Mouse (Mus musculus): ENCODE results near the gene Zcwpw1.
"Not testable (repeated sequence)": the region's sequence is repeated elsewhere in the genome, so short reads cannot be mapped to it uniquely, and the experiment has no call there.

Gene Zcwpw1

DNA sequence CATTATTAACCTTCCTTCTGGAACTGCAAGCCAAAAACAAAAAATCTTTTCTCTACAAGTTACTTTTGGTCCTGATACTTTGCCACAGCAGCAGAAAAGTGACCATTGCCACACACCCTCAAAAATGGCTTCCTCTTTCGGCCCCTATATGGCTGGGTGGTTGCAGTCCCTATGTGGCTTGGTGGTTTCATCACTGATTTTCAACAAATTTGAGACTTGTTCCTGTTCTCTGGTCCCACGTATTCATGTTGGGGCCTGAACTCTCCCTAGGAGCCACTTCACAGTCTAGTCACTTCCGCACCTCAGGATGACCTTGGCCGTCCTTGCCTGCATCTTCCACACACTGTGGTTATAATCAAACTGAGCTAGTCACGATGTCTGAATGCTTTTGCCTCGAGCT lies 41.1 kb downstream of the Zcwpw1 start:
- no peak for ATAC-seq (ENCODE audit: insufficient number of reproducible peaks, low FRiP score, low TSS enrichment)

DNA sequence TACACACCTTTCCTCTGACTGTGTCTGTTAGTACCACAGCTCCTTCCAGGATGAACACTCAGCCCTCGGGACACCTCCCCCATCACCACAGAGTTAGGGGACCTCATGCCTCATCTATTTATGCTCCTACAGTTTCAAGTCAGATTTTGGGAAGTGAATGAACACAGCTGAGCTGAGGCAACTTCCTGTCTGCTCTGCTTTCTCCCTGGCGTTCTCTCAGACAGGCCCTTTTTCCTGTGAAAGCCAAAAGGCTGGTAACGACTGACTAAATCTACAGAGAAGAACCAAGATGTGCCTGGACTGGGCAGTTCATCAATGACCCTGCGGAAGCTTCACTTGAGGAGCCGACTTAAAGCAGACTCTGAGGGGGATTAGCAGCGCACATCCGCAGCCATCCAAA lies 42.6 kb downstream of the Zcwpw1 start:
- ATAC-seq (ENCODE audit: insufficient number of reproducible peaks, low FRiP score, low TSS enrichment), result no peak

GRCm38 (mm10) chr5:137831106-137831505 lies 43.5 kb downstream of the Zcwpw1 start:
- ATAC-seq (ENCODE audit: insufficient number of reproducible peaks, low FRiP score, low TSS enrichment), result no peak

GRCm38 (mm10) chr5:137831506-137831905 lies 43.9 kb downstream of the Zcwpw1 start:
- ATAC-seq (ENCODE audit: insufficient number of reproducible peaks, low FRiP score, low TSS enrichment), result no peak

DNA sequence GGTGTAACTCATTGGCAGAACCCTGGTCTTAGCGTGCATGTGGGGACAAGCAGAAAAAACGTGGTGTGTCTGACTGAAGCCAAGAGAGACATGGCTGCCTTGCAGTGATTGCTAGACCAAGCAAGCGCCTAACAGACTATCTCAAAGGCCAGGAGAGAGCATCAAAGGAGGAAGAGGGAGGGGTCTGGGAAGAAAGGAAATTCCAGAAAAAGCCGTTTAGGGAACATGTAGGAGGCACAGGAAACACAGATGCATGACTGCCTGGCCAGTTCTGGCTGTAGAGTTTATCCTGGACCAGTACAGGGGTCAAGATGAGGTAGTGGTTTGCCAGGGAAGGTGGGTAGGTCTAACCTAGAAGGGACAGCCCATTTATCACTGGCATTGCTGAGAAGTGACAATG lies 45.9 kb downstream of the Zcwpw1 start:
- ATAC-seq (ENCODE audit: insufficient number of reproducible peaks, low FRiP score, low TSS enrichment), result no peak

DNA sequence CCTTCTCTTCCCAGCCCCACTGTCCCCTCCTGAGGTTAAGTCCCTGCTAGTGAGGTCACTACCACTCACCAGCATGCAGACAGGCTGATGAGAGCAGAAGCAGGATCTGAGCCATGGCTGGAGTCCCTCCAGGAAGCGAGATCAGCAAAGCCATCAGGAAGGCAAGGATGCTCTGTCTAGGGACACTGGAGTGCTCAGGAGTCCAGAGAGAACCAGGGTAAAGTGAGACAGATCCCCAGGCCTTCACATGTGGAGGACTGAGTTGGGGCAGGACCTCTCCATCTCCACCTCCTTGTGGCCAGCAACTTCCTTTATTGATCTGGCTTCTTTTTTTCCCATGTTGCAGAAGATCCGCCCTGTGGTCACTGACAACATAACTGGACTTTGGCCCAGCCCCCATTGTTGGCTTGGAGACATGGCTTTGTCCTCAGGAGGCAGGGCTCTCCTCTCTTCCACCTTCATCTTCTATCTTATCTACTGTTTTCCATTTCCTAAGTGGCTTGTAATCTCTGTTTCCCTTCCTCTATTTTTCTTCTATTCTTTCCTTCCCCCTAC lies 48.4 kb downstream of the Zcwpw1 start, which contains the start of gene Pilra:
Pilra (minus strand) TSS at position 316 of the 555 bp plus-strand sequence.
- ATAC-seq (ENCODE audit: insufficient number of reproducible peaks, low FRiP score, low TSS enrichment), result not testable (repeated sequence)

- ATAC-seq (ENCODE audit: insufficient number of reproducible peaks, low FRiP score, low TSS enrichment), result no peak
Measured at GRCm38 (mm10) chr5:137836611-137837010, 49.0 kb downstream of the Zcwpw1 start.

- not testable (repeated sequence) for ATAC-seq (ENCODE audit: insufficient number of reproducible peaks, low FRiP score, low TSS enrichment)
Measured at GRCm38 (mm10) chr5:137837110-137837509, 49.5 kb downstream of the Zcwpw1 start.

DNA sequence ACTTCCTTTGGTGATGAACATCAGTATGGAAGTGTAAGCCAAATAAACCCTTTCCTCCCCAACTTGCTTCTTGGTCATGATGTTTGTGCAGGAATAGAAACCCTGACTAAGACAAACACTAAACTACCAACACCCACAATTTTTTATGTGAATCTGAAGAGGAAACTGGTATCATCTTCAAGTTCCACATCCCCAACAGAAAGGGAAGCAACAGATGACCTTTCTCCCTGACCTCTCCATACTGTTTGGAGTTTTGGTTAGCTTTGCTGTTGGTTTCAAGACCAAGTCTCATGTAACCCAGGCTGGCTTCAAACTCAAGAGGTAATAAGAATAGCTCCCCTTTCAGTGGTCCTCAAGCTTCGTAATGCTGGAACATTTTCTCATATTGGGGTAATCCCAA lies 62.7 kb downstream of the Zcwpw1 start:
- ATAC-seq (ENCODE audit: insufficient number of reproducible peaks, low FRiP score, low TSS enrichment), result not testable (repeated sequence)

- not testable (repeated sequence) for ATAC-seq (ENCODE audit: insufficient number of reproducible peaks, low FRiP score, low TSS enrichment)
Measured at GRCm38 (mm10) chr5:137854907-137855306, 67.3 kb downstream of the Zcwpw1 start.

DNA sequence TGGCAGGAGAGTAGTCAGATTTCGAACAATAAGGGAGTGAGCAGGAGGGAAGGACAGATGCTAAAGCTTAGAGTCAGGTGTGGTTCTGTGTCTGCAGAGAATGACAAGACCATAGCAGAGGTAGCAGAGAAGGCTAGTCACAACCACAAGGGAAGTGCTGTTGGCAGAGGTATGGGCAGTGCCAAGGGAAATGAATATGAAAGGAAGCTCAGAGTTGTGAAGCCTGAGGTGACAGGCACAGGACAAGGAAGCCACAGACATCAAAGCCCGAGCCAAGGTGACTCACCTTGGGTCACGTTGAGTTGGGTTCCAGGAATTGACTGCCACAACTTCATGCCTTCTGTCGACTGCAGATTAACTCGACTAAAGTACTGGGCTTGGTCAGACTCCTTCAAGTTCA lies 69.3 kb downstream of the Zcwpw1 start:
- ATAC-seq (ENCODE audit: insufficient number of reproducible peaks, low FRiP score, low TSS enrichment), result not testable (repeated sequence)

- not testable (repeated sequence) for ATAC-seq (ENCODE audit: insufficient number of reproducible peaks, low FRiP score, low TSS enrichment)
Measured at GRCm38 (mm10) chr5:137857960-137858710, 70.5 kb downstream of the Zcwpw1 start, which contains the start of gene Pilrb1. Pilrb1 (minus strand) TSS chr5:137858106.

- not testable (repeated sequence) for ATAC-seq (ENCODE audit: insufficient number of reproducible peaks, low FRiP score, low TSS enrichment)
Measured at GRCm38 (mm10) chr5:137864008-137864407, 76.4 kb downstream of the Zcwpw1 start.

DNA sequence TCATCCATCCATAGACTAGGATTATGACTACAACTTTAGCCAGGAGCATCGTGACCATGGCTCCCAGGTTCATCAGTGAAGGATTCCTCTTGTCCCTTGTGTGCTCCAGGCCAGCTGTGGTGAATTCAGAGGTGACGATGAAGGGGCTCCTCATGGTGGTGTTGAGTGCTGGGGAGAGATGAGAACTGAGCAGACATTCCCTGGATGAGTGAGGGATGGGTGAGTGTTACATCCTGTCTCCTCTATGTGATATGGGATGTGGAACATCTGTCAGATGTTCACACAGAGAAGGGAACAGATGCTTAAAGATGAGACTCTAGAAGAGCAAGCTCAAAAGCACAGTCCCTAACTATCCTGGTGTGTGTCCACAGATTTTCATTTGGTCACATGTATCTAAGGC lies 81.0 kb downstream of the Zcwpw1 start:
- ATAC-seq (ENCODE audit: insufficient number of reproducible peaks, low FRiP score, low TSS enrichment), result not testable (repeated sequence)

- not testable (repeated sequence) for ATAC-seq (ENCODE audit: insufficient number of reproducible peaks, low FRiP score, low TSS enrichment)
Measured at GRCm38 (mm10) chr5:137871644-137872380, 84.2 kb downstream of the Zcwpw1 start, which contains the start of gene Pilrb2. Pilrb2 (minus strand) TSS chr5:137871815.

Data from cerebellum, adult (tissue).